Mouse (Mus musculus): ENCODE data around the gene Tubg2. TPM values are rescaled to one million over a fixed set of nuclear protein-coding genes. Genes with fewer than 3 reads are reported as not detected.

The Tubg2 gene
- polyA plus RNA-seq, 1 experiment = 2.2 TPM

DNA sequence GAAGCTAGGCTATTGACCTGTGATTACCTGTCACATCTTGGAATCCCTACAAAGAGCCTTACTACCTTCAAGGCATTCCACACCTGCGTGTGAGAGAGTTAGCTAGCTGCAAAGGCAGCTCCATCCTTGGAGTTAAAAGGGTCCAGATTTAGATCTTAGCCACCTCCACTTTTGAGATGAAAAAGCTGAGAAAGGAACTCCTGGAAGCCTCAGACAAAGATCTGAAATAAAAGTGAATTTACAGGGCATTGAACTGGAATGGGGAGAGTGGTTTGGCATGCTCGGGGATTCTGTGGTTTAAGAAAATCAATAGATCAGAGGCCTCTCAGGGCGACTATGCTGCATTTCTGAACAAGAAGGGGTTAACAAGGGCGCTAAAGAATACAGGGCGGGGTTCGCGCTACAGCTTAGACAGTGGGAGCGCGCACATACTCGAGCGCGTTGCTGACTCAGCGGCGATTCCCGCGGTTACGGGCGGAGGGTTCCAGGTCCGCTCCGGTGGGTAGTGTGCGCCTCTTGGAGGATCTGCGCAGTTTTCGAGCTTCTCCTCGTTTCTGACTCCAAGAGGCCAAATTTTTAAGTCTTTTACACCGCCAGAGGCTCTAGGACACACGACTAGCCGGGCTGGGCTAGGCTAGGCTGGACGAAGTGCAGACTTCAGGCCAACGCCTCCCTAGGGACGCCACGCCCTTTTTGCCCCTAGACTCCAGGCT, 16.2 kb downstream of the Tubg2 start:
- peak overlapping the region; percentile 90 for H3K27ac ChIP-seq (ENCODE audit: insufficient read depth, low read depth, low read length)
- peak; percentile 18; the same call in 1 of the 2 replicates for TF ChIP-seq CTCF (IDR thresholded peaks at IDR 0.05; ENCODE audit: extremely low read depth, insufficient read length, insufficient replicate concordance, low read depth, low read length)
- peak; percentile 53 for TF ChIP-seq POLR2A (IDR thresholded peaks at IDR 0.05; ENCODE audit: low read depth, low read length)
- WGBS = under 1% methylated on average over 31 of the region's 31 CpGs
- peak overlapping the region; percentile 80 for H3K4me3 ChIP-seq (ENCODE audit: low read depth, low read length)
- peaks cover 29% of the 10 kb centered on the region for H3K4me1 ChIP-seq (ENCODE audit: control insufficient read depth, insufficient read depth, insufficient read length, low read length)
- H3K36me3 ChIP-seq (ENCODE audit: control insufficient read depth, insufficient read depth, low read length) = peaks cover 14% of the 10 kb centered on the region
- no peaks in the 10 kb centered on the region for H3K27me3 ChIP-seq (ENCODE audit: control insufficient read depth, insufficient read depth, low read length)

DNA sequence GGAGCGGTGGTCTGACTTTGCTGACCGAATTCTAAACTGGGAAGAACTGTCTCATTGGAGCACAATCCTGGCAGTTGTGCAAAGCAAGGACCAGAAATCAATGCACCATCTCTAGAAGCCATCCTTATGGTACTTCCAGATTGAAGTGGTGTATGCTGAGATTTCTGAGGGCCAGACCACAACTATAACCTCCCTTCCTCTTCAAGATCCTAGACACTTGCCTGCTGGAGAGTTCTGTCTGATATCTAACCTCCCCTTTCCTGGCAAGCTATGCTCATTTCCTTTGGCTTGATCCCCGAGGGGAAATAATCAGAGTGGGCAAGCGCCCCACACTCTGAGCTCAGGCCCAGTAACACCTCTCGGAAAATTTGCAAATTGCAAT, 16.7 kb downstream of the Tubg2 start:
- peak overlapping the region; percentile 80 for H3K4me3 ChIP-seq (ENCODE audit: low read depth, low read length)

GRCm38 (mm10) chr11:101173112-101173511, 17.4 kb downstream of the Tubg2 start:
- peak overlapping the region; percentile 67 for H3K27ac ChIP-seq (ENCODE audit: insufficient read depth, low read depth, low read length)
- 4% methylated on average over 11 of the region's 11 CpGs for WGBS
- peaks cover 29% of the 10 kb centered on the region for H3K4me1 ChIP-seq (ENCODE audit: control insufficient read depth, insufficient read depth, insufficient read length, low read length)
- peak; percentile 18; the same call in 1 of the 2 replicates for TF ChIP-seq POLR2A (IDR thresholded peaks at IDR 0.05; ENCODE audit: low read depth, low read length)
- no peak for TF ChIP-seq CTCF (IDR thresholded peaks at IDR 0.05; ENCODE audit: extremely low read depth, insufficient read length, insufficient replicate concordance, low read depth, low read length)
- H3K4me3 ChIP-seq (ENCODE audit: low read depth, low read length) = peak overlapping the region; percentile 5; the same call in 1 of the 2 replicates
- 0 out of 2 replicates have a peak, but pooled peaks cover 2% of the 10 kb centered on the region for H3K36me3 ChIP-seq (ENCODE audit: control insufficient read depth, insufficient read depth, low read length)
- no peaks in the 10 kb centered on the region for H3K27me3 ChIP-seq (ENCODE audit: control insufficient read depth, insufficient read depth, low read length)

More for the DNA sequence above, 16.7 kb downstream of the Tubg2 start:
- TF ChIP-seq CTCF (IDR thresholded peaks at IDR 0.05; ENCODE audit: extremely low read depth, insufficient read length, insufficient replicate concordance, low read depth, low read length) (no peak), POLR2A (IDR thresholded peaks at IDR 0.05; ENCODE audit: low read depth, low read length) (no peak)
- 13% methylated on average over 5 of the region's 5 CpGs for WGBS
- Histone ChIP-seq H3K27ac (ENCODE audit: insufficient read depth, low read depth, low read length) (peak overlapping the region; percentile 90), H3K27me3 (ENCODE audit: control insufficient read depth, insufficient read depth, low read length) (no peaks in the 10 kb centered on the region), H3K36me3 (ENCODE audit: control insufficient read depth, insufficient read depth, low read length) (peaks cover 9% of the 10 kb centered on the region), H3K4me1 (ENCODE audit: control insufficient read depth, insufficient read depth, insufficient read length, low read length) (peaks cover 29% of the 10 kb centered on the region)

GRCm38 (mm10) chr11:101173631-101174388, 18.1 kb downstream of the Tubg2 start:
- 3% methylated on average over 61 of the region's 61 CpGs for WGBS
- Histone ChIP-seq H3K36me3 (ENCODE audit: control insufficient read depth, insufficient read depth, low read length) (no peaks in the 10 kb centered on the region), H3K27ac (ENCODE audit: insufficient read depth, low read depth, low read length) (peak overlapping the region; percentile 67), H3K4me1 (ENCODE audit: control insufficient read depth, insufficient read depth, insufficient read length, low read length) (peaks cover 26% of the 10 kb centered on the region), H3K4me3 (ENCODE audit: low read depth, low read length) (peak overlapping the region; percentile 52), H3K27me3 (ENCODE audit: control insufficient read depth, insufficient read depth, low read length) (no peaks in the 10 kb centered on the region)
- TF ChIP-seq CTCF (IDR thresholded peaks at IDR 0.05; ENCODE audit: extremely low read depth, insufficient read length, insufficient replicate concordance, low read depth, low read length) = peak; percentile 88
- TF ChIP-seq POLR2A (IDR thresholded peaks at IDR 0.05; ENCODE audit: low read depth, low read length) = no peak

DNA sequence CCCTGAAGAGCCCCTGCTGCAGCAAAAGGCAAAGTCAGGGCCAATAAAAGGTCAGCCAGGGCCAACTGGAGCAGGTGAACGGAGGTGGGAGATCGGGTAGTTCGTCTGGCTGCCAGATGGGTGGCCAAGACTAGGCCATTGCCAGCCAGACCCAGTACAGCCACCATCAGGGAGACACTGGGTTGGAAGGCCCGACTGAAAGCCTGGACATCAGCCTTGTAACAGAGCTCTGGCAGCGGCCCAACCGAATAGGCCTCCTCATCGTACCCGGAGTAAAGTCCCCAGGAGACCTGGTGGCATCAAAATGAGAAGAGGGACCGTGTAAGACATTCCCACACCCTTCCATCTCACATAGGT, 18.7 kb downstream of the Tubg2 start:
- H3K36me3 ChIP-seq (ENCODE audit: control insufficient read depth, insufficient read depth, low read length) = no peaks in the 10 kb centered on the region
- peaks cover 24% of the 10 kb centered on the region for H3K4me1 ChIP-seq (ENCODE audit: control insufficient read depth, insufficient read depth, insufficient read length, low read length)
- H3K27ac ChIP-seq (ENCODE audit: insufficient read depth, low read depth, low read length) = peak overlapping the region; percentile 67
- H3K27me3 ChIP-seq (ENCODE audit: control insufficient read depth, insufficient read depth, low read length) = no peaks in the 10 kb centered on the region
- 40% methylated on average over 9 of the region's 9 CpGs for WGBS
- TF ChIP-seq CTCF (IDR thresholded peaks at IDR 0.05; ENCODE audit: extremely low read depth, insufficient read length, insufficient replicate concordance, low read depth, low read length) (no peak), POLR2A (IDR thresholded peaks at IDR 0.05; ENCODE audit: low read depth, low read length) (no peak)
- peak overlapping the region; percentile 52 for H3K4me3 ChIP-seq (ENCODE audit: low read depth, low read length)

- Histone ChIP-seq H3K4me1 (ENCODE audit: control insufficient read depth, insufficient read depth, insufficient read length, low read length) (peaks cover 24% of the 10 kb centered on the region), H3K27ac (ENCODE audit: insufficient read depth, low read depth, low read length) (peak within 1 kb of the TSS; percentile 67; the same call in 1 of the 2 replicates), H3K36me3 (ENCODE audit: control insufficient read depth, insufficient read depth, low read length) (no peaks in the 10 kb centered on the region), H3K27me3 (ENCODE audit: control insufficient read depth, insufficient read depth, low read length) (no peaks in the 10 kb centered on the region), H3K4me3 (ENCODE audit: low read depth, low read length) (peak within 1 kb of the TSS; percentile 52)
- TF ChIP-seq CTCF (IDR thresholded peaks at IDR 0.05; ENCODE audit: extremely low read depth, insufficient read length, insufficient replicate concordance, low read depth, low read length) (no peak), POLR2A (IDR thresholded peaks at IDR 0.05; ENCODE audit: low read depth, low read length) (no peak)
- 37% methylated on average over 14 of the region's 14 CpGs for WGBS
Observed at GRCm38 (mm10) chr11:101174851-101175628, 19.3 kb downstream of the Tubg2 start, which contains the start of gene Ccr10. Ccr10 (minus strand) TSS chr11:101175443.
